Mouse (Mus musculus) kidney, embryonic 15.5 days (tissue): Measurements from ENCODE around the gene Gm21616. TPM values are rescaled to one million over a fixed set of nuclear protein-coding genes. Genes with fewer than 3 reads are reported as not detected.
"Not testable (repeated sequence)": the region's sequence is repeated elsewhere in the genome, so short reads cannot be mapped to it uniquely, and the experiment has no call there.

Source experiments
- ATAC-seq: fragments of 200-750 bp; cut with Nextera tagmentation; replicated peaks from 2 replicates; pipeline ENCODE4 v1.8.0; 2017; ENCODE audit warnings: moderate TSS enrichment; ENCODE audit not compliant: low FRiP score
- H3K27ac ChIP-seq: fragments of 300-500 bp; sonication (generic); 2 replicates; pipeline ENCODE4 v1.5.1; 2015; ENCODE audit warnings: mild to moderate bottlenecking, inconsistent platforms
- H3K27me3 ChIP-seq: fragments of 300-500 bp; sonication (generic); 2 replicates; pipeline ENCODE4 v1.6.1; 2015; ENCODE audit warnings: inconsistent platforms
- H3K36me3 ChIP-seq: fragments of 300-500 bp; sonication (generic); 2 replicates; pipeline ENCODE4 v1.6.1; 2015; ENCODE audit warnings: inconsistent platforms
- H3K4me1 ChIP-seq: fragments of 300-500 bp; sonication (generic); 2 replicates; pipeline ENCODE4 v1.6.1; 2015; ENCODE audit warnings: inconsistent platforms
- H3K4me2 ChIP-seq: fragments of 300-500 bp; sonication (generic); 2 replicates; pipeline ENCODE4 v1.6.1; 2015; ENCODE audit warnings: moderate library complexity, mild to moderate bottlenecking, inconsistent platforms
- H3K4me3 ChIP-seq: fragments of 300-500 bp; sonication (generic); replicated peaks from 2 replicates; pipeline ENCODE4 v1.5.1; 2015; ENCODE audit warnings: mild to moderate bottlenecking, inconsistent platforms
- H3K9ac ChIP-seq: fragments of 300-500 bp; sonication (generic); 2 replicates; pipeline ENCODE4 v1.6.1; 2015; ENCODE audit warnings: mild to moderate bottlenecking, inconsistent platforms
- H3K9me3 ChIP-seq: fragments of 300-500 bp; sonication (generic); replicated peaks from 2 replicates; pipeline ENCODE4 v1.6.1; 2016; ENCODE audit warnings: inconsistent platforms
- WGBS: fragments of 180-500 bp; shearing (Covaris S2); methylation state at CpG from one replicate; pipeline ENCODE4 v1.1.7; 2015; ENCODE audit warnings: mixed read lengths; 5-methylcytosine and 5-hydroxymethylcytosine counted together
- polyA plus RNA-seq: library from polyadenylated mRNA; unstranded; fragments of >200 nt; fragmentation: Nextera tagmentation; extraction: Ambion mirVana; gene quantifications from 2 replicates; pipeline ENCODE4 v1.2.1, GENCODE M21; 2015

The Gm21616 gene
- not detected in 2 replicates for polyA plus RNA-seq

DNA sequence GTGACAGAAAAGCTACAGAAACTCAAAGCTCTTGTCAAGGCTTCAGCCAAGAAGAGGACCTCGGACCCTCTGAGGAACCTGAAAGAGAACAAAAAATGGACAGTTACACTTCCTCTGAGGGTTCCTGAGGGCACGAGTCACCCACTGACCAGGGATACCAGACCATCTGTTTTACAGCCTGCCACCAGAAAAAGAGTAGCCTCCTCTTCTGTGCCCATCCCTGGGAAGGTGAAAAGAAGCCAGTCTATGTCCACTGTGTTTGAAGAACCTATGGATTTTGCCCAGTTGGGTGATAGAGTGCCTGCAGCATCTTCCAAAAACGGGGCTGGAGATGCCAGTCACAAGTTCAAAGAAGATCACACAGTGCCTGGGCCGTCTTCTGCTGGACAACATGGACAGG, at the start of gene Gm21616:
Gene Gm21616 (plus strand): TSS at position 301 of the 400 bp plus-strand sequence.
- not testable (repeated sequence) for H3K4me2 ChIP-seq, H3K27me3 ChIP-seq, H3K9ac ChIP-seq, H3K27ac ChIP-seq, H3K4me3 ChIP-seq, ATAC-seq, H3K36me3 ChIP-seq, H3K4me1 ChIP-seq, H3K9me3 ChIP-seq
- WGBS = no CpG with 5 or more reads among the region's 4 CpGs
